Mouse (Mus musculus) heart, adult 2 months (tissue): ENCODE results near the gene Pde3b.

ENCODE experiments used
- CTCF ChIP-seq: fragments of 200-600 bp; IDR thresholded peaks from 2 replicates; pipeline ENCODE4 v1.8.1; 2022; ENCODE audit warnings: antibody characterized with exemption, mild to moderate bottlenecking, moderate library complexity
- EP300 ChIP-seq: fragments of 200-500 bp; IDR thresholded peaks from 2 replicates; pipeline ENCODE4 v1.6.1; 2011; ENCODE audit warnings: low read depth, low read length, control low read depth; ENCODE audit not compliant: insufficient read depth
- POLR2A ChIP-seq: fragments of 200-500 bp; IDR thresholded peaks from 2 replicates; pipeline ENCODE4 v1.6.1; 2011; ENCODE audit warnings: mild to moderate bottlenecking, low read depth, low read length, control low read depth; ENCODE audit not compliant: insufficient read depth

- no peak for TF ChIP-seq EP300
- TF ChIP-seq CTCF: no peak
- TF ChIP-seq POLR2A: no peak
These were observed at the start of gene Pde3b for GRCm38 (mm10) chr7:114414421-114415335.
